Mouse (Mus musculus) stomach, postnatal 0 days (tissue): ENCODE data around the gene Cfap46. TPM values are rescaled to one million over a fixed set of nuclear protein-coding genes. Genes with fewer than 3 reads are reported as not detected.

Experiments used
- ATAC-seq: fragments of 200-750 bp; cut with Nextera tagmentation; 2 replicates; pipeline ENCODE4 v1.8.0; 2017; ENCODE audit not compliant: low FRiP score, low TSS enrichment
- DNase-seq: peaks from one replicate; pipeline ENCODE4 v3.0.0-alpha.2; 2016; ENCODE audit warnings: low spot score
- H3K27ac ChIP-seq: fragments of 300-500 bp; sonication (generic); replicated peaks from 2 replicates; pipeline ENCODE4 v1.5.1; 2014; ENCODE audit warnings: mild to moderate bottlenecking, control low read depth
- H3K27me3 ChIP-seq: fragments of 300-500 bp; sonication (generic); 2 replicates; pipeline ENCODE4 v1.6.1; 2014; ENCODE audit warnings: low read length; ENCODE audit not compliant: control insufficient read depth, insufficient read depth
- H3K36me3 ChIP-seq: fragments of 300-500 bp; sonication (generic); 2 replicates; pipeline ENCODE4 v1.6.1; 2014; ENCODE audit warnings: low read length, mixed read lengths; ENCODE audit not compliant: control insufficient read depth, insufficient read depth
- H3K4me1 ChIP-seq: fragments of 300-500 bp; sonication (generic); replicated peaks from 2 replicates; pipeline ENCODE4 v1.6.1; 2014; ENCODE audit warnings: antibody characterized with exemption; ENCODE audit not compliant: control insufficient read depth, insufficient read depth
- H3K4me2 ChIP-seq: fragments of 300-500 bp; sonication (generic); replicated peaks from 2 replicates; pipeline ENCODE4 v1.6.1; 2014; ENCODE audit warnings: low read depth, mild to moderate bottlenecking, control low read depth, moderate library complexity
- H3K4me3 ChIP-seq: fragments of 300-500 bp; sonication (generic); 2 replicates; pipeline ENCODE4 v1.5.1; 2014; ENCODE audit warnings: low read depth, low read length, control low read depth
- H3K9ac ChIP-seq: fragments of 300-500 bp; sonication (generic); 2 replicates; pipeline ENCODE4 v1.6.1; 2014; ENCODE audit warnings: mild to moderate bottlenecking, low read length, control low read depth, mixed read lengths
- H3K9me3 ChIP-seq: fragments of 300-500 bp; sonication (generic); 2 replicates; pipeline ENCODE4 v1.6.1; 2016; ENCODE audit warnings: low read length; ENCODE audit not compliant: control insufficient read depth
- CTCF ChIP-seq: IDR thresholded peaks from 2 replicates; pipeline ENCODE4 v1.5.1; 2016; ENCODE audit warnings: antibody characterized with exemption, low read depth, mild to moderate bottlenecking, moderate library complexity
- EP300 ChIP-seq: optimal IDR thresholded peaks from 2 replicates; pipeline ENCODE3; 2016; ENCODE audit warnings: antibody characterized with exemption
- WGBS: fragments of 180-500 bp; shearing (Covaris S2); extraction: QIAGEN DNeasy Blood & Tissue Kit; methylation state at CpG from one replicate; pipeline ENCODE4 v1.1.7; 2014; 5-methylcytosine and 5-hydroxymethylcytosine counted together
- polyA plus RNA-seq: library from polyadenylated mRNA; unstranded; fragments of >200 nt; fragmentation: Nextera tagmentation; extraction: Ambion mirVana; gene quantifications from 2 replicates; pipeline ENCODE4 v1.2.1, GENCODE M21; 2015

Cfap46 gene
- polyA plus RNA-seq, 1 experiment from 2014 or later = 0.08 TPM

DNA sequence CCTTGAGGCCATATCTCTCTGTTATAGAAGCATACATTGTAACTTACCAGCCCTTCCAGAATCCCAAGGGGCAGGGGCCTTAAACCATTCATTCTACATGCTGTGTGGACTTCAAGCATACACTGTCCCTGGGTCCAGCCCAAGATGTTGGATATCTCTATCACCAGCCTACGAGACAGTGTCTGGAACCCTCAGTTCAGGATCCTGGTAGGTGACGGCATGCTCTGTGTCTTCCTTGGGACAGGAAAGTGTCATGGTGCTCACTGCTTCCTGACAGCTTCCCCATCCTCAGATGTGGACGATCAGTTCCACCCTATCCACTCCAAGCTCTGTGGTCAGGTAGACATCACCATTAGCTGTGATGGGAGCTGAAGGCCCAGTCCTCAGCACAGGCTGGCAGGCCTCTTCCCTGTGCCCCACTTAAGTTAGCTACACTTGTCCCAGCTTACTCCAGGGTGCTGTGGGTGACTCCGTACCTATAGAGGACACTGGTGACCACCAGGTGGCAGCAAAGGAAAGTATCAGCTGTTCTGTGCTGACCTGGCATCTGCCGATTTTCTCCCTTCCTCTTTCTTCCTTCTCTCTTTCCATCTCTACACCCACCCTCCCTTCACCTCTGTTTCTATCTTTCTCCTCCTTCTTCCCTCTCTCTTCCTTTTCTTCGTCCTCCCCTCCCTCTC, 19.7 kb upstream of the Cfap46 start:
- TF ChIP-seq EP300 = no peak
- peak; percentile 93 for TF ChIP-seq CTCF
- Histone ChIP-seq H3K4me3 (no peak overlapping the region), H3K9me3 (no peaks in the 10 kb centered on the region), H3K36me3 (no peaks in the 10 kb centered on the region), H3K27me3 (no peaks in the 10 kb centered on the region), H3K9ac (no peak overlapping the region), H3K27ac (no peak overlapping the region), H3K4me1 (no peaks in the 10 kb centered on the region), H3K4me2 (no peak overlapping the region)
- ATAC-seq (peak; percentile 80), DNase-seq (peak; percentile 75)
- 35% methylated on average over 6 of the region's 6 CpGs for WGBS

DNA sequence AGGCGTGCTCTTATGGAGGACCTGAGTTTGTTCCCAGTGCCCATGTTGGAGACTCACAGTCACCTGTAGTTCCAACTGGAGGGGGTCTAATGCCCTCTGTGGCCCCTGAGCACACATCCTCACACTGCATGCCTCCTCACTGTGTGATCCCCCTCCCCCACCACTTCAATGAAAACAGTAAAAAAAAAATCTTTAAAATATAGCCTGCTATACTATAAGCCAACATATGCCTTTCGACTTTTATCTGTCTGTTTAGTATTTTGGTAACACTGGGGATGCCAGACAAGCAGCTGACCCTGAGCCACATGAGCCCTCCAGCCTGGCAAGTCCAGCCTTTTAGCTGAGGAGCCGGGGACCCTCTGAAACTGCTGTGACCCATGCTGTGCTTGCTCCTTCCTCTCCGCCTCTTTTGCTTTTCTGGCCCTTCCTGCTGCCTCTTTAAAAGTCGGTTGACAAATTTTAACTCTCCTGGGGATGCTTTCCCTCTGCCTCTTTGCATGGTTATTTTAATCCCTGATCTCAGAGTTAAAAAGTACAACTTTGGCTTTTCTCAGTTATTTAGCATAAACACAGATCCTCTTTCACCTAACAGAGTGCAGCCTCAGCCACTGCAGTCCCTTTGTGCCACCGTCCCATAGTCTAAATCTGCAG, 18.2 kb upstream of the Cfap46 start:
- no peak for TF ChIP-seq EP300
- no peak for TF ChIP-seq CTCF
- WGBS = 33% methylated on average over 6 of the region's 6 CpGs
- no peaks in the 10 kb centered on the region for H3K4me1 ChIP-seq
- no peak overlapping the region for H3K9ac ChIP-seq
- no peaks in the 10 kb centered on the region for H3K27me3 ChIP-seq
- ATAC-seq = no peak
- no peaks in the 10 kb centered on the region for H3K9me3 ChIP-seq
- no peaks in the 10 kb centered on the region for H3K36me3 ChIP-seq
- H3K4me3 ChIP-seq = no peak overlapping the region
- no peak for DNase-seq
- no peak overlapping the region for H3K4me2 ChIP-seq
- H3K27ac ChIP-seq = no peak overlapping the region

DNA sequence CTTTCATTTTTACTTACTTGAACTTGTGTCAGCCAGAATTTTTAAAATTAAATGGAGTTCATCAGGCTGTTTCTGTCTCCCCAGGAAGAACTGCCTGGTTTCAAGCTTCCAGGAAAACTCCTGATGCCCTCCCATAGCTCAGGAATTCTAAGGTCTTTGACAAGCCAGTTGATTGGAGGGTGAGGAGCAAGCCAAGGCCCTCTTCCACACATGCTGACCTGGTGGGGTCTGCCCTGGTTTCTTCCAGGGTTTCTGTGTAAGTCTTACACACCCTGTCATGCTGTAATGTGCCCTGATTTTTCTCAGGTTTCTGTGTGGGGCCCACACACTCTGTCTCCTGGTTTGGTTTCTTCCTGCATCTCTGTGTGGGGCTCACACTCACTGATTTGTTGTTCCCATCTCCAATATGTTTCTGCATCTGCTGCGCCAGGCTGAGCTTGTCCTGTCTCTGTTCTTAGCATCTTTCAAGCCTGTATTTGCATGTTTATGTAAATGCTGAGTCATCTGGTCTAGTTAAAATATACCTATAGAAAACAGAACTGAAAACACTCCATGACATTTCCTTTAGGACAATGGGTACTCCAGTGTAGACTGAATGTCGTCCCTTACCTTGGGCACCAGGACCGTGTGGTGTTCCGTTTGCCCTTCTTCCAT, 9.2 kb upstream of the Cfap46 start:
- no peak for TF ChIP-seq CTCF
- TF ChIP-seq EP300 = no peak
- Histone ChIP-seq H3K36me3 (no peaks in the 10 kb centered on the region), H3K27ac (no peak overlapping the region), H3K9ac (no peak overlapping the region), H3K4me2 (no peak overlapping the region), H3K4me3 (no peak overlapping the region), H3K4me1 (no peaks in the 10 kb centered on the region), H3K9me3 (no peaks in the 10 kb centered on the region), H3K27me3 (no peaks in the 10 kb centered on the region)
- ATAC-seq = no peak
- DNase-seq = no peak
- 90% methylated on average over 4 of the region's 4 CpGs for WGBS

DNA sequence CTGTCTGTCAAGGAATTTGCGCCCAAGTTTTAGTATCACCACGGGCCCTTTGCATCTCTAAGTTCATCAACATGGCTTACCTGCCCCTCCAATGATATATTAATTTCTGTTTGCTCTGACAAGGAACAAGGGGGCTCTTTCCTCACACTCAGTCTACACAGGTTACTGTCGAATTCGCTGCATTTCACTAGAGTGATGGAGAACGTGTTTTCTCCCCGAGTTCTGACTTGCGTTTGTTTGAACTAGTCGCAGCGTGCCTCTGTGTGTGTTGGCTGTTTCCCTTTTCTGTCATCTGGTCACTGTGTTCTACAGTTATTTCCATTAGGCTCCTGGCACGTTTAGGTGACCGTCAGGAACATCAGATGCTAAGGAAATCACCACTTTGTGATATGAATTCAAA, 8.6 kb upstream of the Cfap46 start:
- Histone ChIP-seq H3K4me3 (no peak overlapping the region), H3K9me3 (no peaks in the 10 kb centered on the region), H3K4me2 (no peak overlapping the region), H3K9ac (no peak overlapping the region), H3K27me3 (no peaks in the 10 kb centered on the region), H3K27ac (no peak overlapping the region), H3K4me1 (no peaks in the 10 kb centered on the region), H3K36me3 (no peaks in the 10 kb centered on the region)
- no peak for TF ChIP-seq EP300
- no peak for TF ChIP-seq CTCF
- DNase-seq (no peak), ATAC-seq (no peak)
- WGBS = 67% methylated on average over 11 of the region's 11 CpGs

DNA sequence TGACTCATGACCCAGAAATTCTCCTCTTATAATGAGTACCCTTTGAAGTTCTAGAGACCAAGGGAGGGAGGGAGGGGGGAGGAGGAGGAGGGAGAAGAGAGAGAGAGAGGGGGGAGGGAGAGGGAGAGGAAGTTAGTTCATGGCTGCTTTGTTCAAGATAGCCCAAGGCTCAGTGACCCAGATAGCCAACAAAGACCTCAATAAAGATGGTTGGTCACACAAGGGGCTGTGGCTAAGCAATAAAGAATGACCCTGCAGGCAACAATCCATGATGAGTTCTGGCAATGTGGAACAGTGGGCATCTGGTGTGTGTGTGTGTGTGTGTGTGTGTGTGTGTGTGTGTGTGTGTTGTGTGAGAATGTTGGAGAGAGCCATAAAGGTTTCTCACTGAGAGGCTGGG, 1.7 kb upstream of the Cfap46 start:
- Histone ChIP-seq H3K27ac (no peak overlapping the region), H3K4me3 (no peak overlapping the region), H3K4me1 (no peaks in the 10 kb centered on the region), H3K9ac (no peak overlapping the region), H3K4me2 (no peak overlapping the region), H3K36me3 (no peaks in the 10 kb centered on the region), H3K9me3 (no peaks in the 10 kb centered on the region), H3K27me3 (no peaks in the 10 kb centered on the region)
- DNase-seq = no peak
- ATAC-seq = no peak
- TF ChIP-seq CTCF (no peak), EP300 (no peak)

DNA sequence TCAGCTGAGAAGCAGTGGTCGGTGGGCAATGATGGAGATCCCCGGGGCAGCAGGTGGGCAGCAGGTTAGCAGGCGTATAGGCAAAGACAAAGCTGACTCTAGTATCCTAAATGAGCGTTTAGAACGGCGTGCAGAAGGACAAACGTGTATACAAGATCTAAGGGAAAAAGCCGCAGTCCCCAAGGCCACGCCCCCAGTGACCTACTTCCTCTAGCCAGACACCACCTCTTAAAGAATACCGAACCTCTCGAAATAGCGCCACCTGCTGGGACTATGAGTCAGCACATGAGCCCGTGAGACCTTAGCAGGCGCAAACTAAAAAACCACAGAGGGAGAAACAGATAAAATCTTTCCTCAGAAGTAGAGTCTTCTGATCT, 924 bp upstream of the Cfap46 start:
- peak overlapping the region; percentile 52 for H3K9ac ChIP-seq
- WGBS = 1% methylated on average over 14 of the region's 14 CpGs
- no peaks in the 10 kb centered on the region for H3K36me3 ChIP-seq
- no peaks in the 10 kb centered on the region for H3K4me1 ChIP-seq
- DNase-seq (peak; percentile 89), ATAC-seq (peak; percentile 89)
- peak overlapping the region; percentile 48 for H3K4me3 ChIP-seq
- no peaks in the 10 kb centered on the region for H3K9me3 ChIP-seq
- TF ChIP-seq EP300 (no peak), CTCF (peak; percentile 93)
- no peaks in the 10 kb centered on the region for H3K27me3 ChIP-seq
- H3K27ac ChIP-seq = no peak overlapping the region; the same call in 1 of the 2 replicates
- peak overlapping the region; percentile 85 for H3K4me2 ChIP-seq
